Mouse (Mus musculus): Measurements from ENCODE around the gene 2300002M23Rik. TPM values are rescaled to one million over a fixed set of nuclear protein-coding genes. Genes with fewer than 3 reads are reported as not detected.

The 2300002M23Rik gene
- polyA plus RNA-seq, 1 experiment from 2014 or later = 0.27 TPM

DNA sequence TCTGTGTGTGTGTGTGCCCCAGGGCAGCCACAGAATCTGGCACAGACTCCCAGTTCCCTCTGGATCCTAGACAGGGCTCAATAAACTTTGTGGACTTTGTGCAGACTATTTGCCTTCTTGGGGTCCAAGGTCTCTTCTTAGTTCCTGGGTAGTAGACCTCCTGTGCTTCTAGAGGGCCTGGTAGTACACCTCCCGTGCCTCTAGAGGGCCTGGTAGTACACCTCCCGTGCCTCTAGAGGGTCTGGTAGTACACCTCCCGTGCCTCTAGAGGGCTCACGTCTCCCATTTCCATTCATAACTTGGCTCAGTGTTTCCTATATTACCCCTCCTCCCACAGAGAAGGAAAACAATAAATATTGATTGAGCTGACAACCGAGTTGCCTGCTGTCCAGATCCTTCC is 10.4 kb upstream of the 2300002M23Rik start:
- Histone ChIP-seq H3K27ac (no peak overlapping the region), H3K4me3 (no peak overlapping the region), H3K4me2 (no peak overlapping the region), H3K9ac (no peak overlapping the region), H3K36me3 (no peaks in the 10 kb centered on the region), H3K9me3 (no peaks in the 10 kb centered on the region), H3K4me1 (0 out of 2 replicates have a peak, but pooled peaks cover 4% of the 10 kb centered on the region), H3K27me3 (no peaks in the 10 kb centered on the region)
- ATAC-seq (ENCODE audit: insufficient number of reproducible peaks, insufficient read depth, low FRiP score, low TSS enrichment, low read depth) = no peak
- WGBS = 31% methylated on average over 5 of the region's 5 CpGs

DNA sequence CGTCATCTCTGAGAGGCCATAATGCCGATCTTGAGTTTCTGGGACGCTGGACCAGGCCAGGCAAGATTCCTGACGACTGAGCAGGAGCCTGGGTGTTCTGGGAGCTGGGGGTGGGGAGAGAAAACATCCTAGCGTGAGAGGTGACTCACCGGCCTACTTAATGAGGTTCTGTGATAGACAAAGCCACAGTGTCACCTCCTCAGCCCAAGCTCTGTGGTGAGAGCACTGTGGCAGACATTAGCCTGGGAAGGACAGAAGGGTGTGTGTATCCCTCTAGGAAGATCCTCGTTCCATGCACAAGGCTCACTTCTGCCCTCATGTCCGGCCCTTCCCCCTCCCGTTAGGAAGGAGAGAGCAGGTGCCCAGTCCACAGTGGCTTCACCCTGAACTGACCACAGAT is 9.9 kb upstream of the 2300002M23Rik start:
- WGBS = 77% methylated on average over 9 of the region's 9 CpGs

DNA sequence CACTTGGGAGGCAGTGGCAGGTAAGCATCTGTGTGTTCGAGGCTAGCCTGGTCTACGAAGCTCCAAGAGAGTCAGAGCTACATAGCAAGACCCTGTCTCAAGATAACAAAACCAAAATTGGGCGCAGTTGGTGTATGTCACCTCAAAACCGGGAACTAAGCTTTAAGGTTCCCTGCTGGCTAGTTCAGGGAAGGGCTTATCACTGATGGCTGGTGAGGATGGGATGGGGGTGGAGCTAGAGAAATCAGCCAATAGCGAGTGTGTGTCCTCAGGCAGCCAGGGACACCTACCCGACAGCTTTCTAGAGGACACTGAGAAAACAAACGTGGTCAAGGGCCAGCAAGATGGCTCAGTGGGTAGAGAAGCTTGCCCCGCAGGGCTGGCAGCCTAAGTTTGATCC is 9.0 kb upstream of the 2300002M23Rik start:
- no peaks in the 10 kb centered on the region for H3K27me3 ChIP-seq
- H3K9me3 ChIP-seq = no peaks in the 10 kb centered on the region
- H3K4me3 ChIP-seq = no peak overlapping the region
- 0 out of 2 replicates have a peak, but pooled peaks cover 4% of the 10 kb centered on the region for H3K4me1 ChIP-seq
- H3K9ac ChIP-seq = no peak overlapping the region
- H3K27ac ChIP-seq = no peak overlapping the region
- H3K36me3 ChIP-seq = no peaks in the 10 kb centered on the region
- 57% methylated on average over 8 of the region's 8 CpGs for WGBS
- ATAC-seq (ENCODE audit: insufficient number of reproducible peaks, insufficient read depth, low FRiP score, low TSS enrichment, low read depth) = no peak
- H3K4me2 ChIP-seq = no peak overlapping the region

More for the DNA sequence above, 9.9 kb upstream of the 2300002M23Rik start:
- no peak for ATAC-seq (ENCODE audit: insufficient number of reproducible peaks, insufficient read depth, low FRiP score, low TSS enrichment, low read depth)
- Histone ChIP-seq H3K9ac (no peak overlapping the region), H3K4me2 (no peak overlapping the region), H3K4me1 (0 out of 2 replicates have a peak, but pooled peaks cover 4% of the 10 kb centered on the region), H3K27me3 (no peaks in the 10 kb centered on the region), H3K4me3 (no peak overlapping the region), H3K36me3 (no peaks in the 10 kb centered on the region), H3K27ac (no peak overlapping the region), H3K9me3 (no peaks in the 10 kb centered on the region)

GRCm38 (mm10) chr17:35567767-35568166 is 517 bp downstream of the 2300002M23Rik start:
- 19% methylated on average over 9 of the region's 9 CpGs for WGBS
- no peak overlapping the region for H3K9ac ChIP-seq
- no peak overlapping the region for H3K27ac ChIP-seq
- H3K4me2 ChIP-seq = no peak overlapping the region
- H3K36me3 ChIP-seq = no peaks in the 10 kb centered on the region
- H3K4me3 ChIP-seq = no peak overlapping the region
- H3K27me3 ChIP-seq = peaks cover 40% of the 10 kb centered on the region
- no peak for ATAC-seq (ENCODE audit: insufficient number of reproducible peaks, insufficient read depth, low FRiP score, low TSS enrichment, low read depth)
- peaks cover 11% of the 10 kb centered on the region for H3K4me1 ChIP-seq
- H3K9me3 ChIP-seq = no peaks in the 10 kb centered on the region

DNA sequence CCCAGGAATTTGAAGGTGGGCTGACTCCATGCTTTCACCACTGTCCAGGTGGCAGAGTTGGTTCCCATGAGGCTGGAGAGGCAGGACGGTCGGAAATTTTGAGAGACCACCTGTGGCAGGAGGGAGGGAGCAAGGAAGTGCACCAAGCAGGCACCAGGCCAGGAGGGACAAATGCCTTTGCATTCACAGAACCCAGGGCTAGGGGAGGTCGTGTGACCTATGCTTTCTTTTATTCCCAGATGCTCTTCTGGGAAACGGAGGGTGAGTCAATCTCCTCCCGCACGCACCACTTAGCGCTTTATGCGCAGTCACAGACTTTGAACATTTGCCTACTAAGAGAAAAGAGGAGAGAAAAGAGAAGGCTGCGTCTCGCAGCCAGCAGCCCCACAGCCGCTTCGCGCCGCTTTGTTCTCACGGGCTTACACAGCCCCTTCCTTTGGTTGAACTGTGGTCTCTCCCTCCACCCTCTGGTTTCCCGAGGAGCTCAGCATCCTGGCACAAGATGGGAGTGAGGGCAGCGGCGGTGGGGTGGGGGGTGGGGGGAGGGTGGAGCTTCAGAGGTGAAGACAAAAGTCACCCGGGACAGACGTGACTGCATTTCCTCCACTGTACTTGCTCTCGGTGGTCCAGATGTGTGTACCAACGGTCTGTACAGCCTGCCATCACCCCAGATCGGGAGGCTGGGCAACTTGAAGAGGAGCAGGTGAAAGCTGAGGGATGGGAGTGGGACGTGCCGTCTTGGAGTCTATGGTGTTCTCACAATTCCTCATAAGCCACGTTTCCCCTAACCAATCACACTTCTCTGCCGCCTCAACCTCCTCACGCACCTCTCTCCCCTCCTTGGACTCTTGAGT is 2.1 kb downstream of the 2300002M23Rik start:
- H3K9ac ChIP-seq = peak overlapping the region; percentile 62
- no peak overlapping the region for H3K27ac ChIP-seq
- H3K4me2 ChIP-seq = peak overlapping the region; percentile 61
- H3K4me1 ChIP-seq = peaks cover 11% of the 10 kb centered on the region
- H3K36me3 ChIP-seq = no peaks in the 10 kb centered on the region
- WGBS = 2% methylated on average over 28 of the region's 28 CpGs
- no peak for ATAC-seq (ENCODE audit: insufficient number of reproducible peaks, insufficient read depth, low FRiP score, low TSS enrichment, low read depth)
- peaks cover 44% of the 10 kb centered on the region for H3K27me3 ChIP-seq
- no peaks in the 10 kb centered on the region for H3K9me3 ChIP-seq
- H3K4me3 ChIP-seq = peak overlapping the region; percentile 32

GRCm38 (mm10) chr17:35570836-35571235 is 3.6 kb downstream of the 2300002M23Rik start:
- H3K4me1 ChIP-seq = peaks cover 11% of the 10 kb centered on the region
- no peak overlapping the region for H3K9ac ChIP-seq
- peaks cover 50% of the 10 kb centered on the region for H3K27me3 ChIP-seq

DNA sequence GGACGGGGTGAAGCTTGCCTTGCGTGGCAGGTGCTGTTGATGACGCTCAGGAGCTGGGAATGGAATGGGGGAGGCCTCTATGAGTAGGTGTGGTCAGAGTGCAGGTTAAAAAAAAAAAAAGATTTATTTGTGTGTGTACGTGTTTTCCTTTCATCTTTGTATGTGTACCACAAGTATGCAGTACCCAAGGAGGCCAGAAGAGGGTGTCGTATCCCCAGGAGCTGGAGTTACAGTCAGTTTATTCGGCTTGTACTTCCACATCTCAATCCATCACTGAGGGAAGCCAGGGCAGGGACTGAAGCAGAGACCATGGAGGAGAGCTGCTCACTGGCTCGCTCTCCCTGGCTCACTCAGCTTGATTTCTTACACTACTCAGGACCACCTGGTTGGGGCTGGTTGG is 4.2 kb downstream of the 2300002M23Rik start:
- 91% methylated on average over 7 of the region's 7 CpGs for WGBS
- H3K27ac ChIP-seq = no peak overlapping the region
- H3K36me3 ChIP-seq = no peaks in the 10 kb centered on the region
- H3K4me3 ChIP-seq = no peak overlapping the region
- no peak overlapping the region for H3K4me2 ChIP-seq
- peaks cover 51% of the 10 kb centered on the region for H3K27me3 ChIP-seq
- no peaks in the 10 kb centered on the region for H3K9me3 ChIP-seq
- H3K9ac ChIP-seq = no peak overlapping the region
- peaks cover 11% of the 10 kb centered on the region for H3K4me1 ChIP-seq
- no peak for ATAC-seq (ENCODE audit: insufficient number of reproducible peaks, insufficient read depth, low FRiP score, low TSS enrichment, low read depth)

More at GRCm38 (mm10) chr17:35570836-35571235, 3.6 kb downstream of the 2300002M23Rik start:
- Histone ChIP-seq H3K9me3 (no peaks in the 10 kb centered on the region), H3K4me2 (no peak overlapping the region), H3K36me3 (no peaks in the 10 kb centered on the region), H3K27ac (no peak overlapping the region), H3K4me3 (no peak overlapping the region)
- 74% methylated on average over 14 of the region's 14 CpGs for WGBS
- no peak for ATAC-seq (ENCODE audit: insufficient number of reproducible peaks, insufficient read depth, low FRiP score, low TSS enrichment, low read depth)

DNA sequence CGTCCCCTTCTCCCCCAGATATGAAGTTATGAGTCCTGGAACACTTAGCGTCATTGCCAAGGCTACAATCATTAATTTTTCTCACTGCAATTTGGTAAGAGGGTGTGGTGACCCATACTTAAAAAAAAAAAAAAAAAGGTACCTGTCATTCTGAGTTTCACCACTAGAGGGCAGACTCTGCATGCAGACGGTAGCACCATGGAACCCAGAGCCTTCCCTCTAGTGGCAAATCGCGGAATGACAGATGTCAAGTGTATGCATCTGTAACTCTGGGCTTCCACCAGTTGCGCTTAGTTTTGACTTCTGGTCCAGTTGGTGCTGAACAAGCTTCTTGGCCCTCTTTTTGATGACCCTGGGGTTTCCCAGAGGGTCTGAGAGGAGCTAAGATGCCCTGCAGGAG is 11.0 kb downstream of the 2300002M23Rik start:
- H3K27ac ChIP-seq = no peak overlapping the region
- no peak overlapping the region for H3K4me2 ChIP-seq
- 19% methylated on average over 6 of the region's 6 CpGs for WGBS
- no peak overlapping the region for H3K4me3 ChIP-seq
- ATAC-seq (ENCODE audit: insufficient number of reproducible peaks, insufficient read depth, low FRiP score, low TSS enrichment, low read depth) = no peak
- peaks cover 18% of the 10 kb centered on the region for H3K27me3 ChIP-seq
- H3K36me3 ChIP-seq = no peaks in the 10 kb centered on the region
- no peak overlapping the region for H3K9ac ChIP-seq
- no peaks in the 10 kb centered on the region for H3K9me3 ChIP-seq
- H3K4me1 ChIP-seq = no peaks in the 10 kb centered on the region

- Histone ChIP-seq H3K9me3 (0 out of 2 replicates have a peak, but pooled peaks cover 4% of the 10 kb centered on the region), H3K27ac (no peak overlapping the region), H3K4me1 (peaks cover 4% of the 10 kb centered on the region), H3K4me2 (no peak overlapping the region), H3K36me3 (no peaks in the 10 kb centered on the region), H3K9ac (no peak overlapping the region), H3K27me3 (no peaks in the 10 kb centered on the region), H3K4me3 (no peak overlapping the region)
- no peak for ATAC-seq (ENCODE audit: insufficient number of reproducible peaks, insufficient read depth, low FRiP score, low TSS enrichment, low read depth)
- WGBS = 95% methylated on average over 1 of the region's 1 CpGs
Observed at GRCm38 (mm10) chr17:35582900-35583299, 15.7 kb downstream of the 2300002M23Rik start.

DNA sequence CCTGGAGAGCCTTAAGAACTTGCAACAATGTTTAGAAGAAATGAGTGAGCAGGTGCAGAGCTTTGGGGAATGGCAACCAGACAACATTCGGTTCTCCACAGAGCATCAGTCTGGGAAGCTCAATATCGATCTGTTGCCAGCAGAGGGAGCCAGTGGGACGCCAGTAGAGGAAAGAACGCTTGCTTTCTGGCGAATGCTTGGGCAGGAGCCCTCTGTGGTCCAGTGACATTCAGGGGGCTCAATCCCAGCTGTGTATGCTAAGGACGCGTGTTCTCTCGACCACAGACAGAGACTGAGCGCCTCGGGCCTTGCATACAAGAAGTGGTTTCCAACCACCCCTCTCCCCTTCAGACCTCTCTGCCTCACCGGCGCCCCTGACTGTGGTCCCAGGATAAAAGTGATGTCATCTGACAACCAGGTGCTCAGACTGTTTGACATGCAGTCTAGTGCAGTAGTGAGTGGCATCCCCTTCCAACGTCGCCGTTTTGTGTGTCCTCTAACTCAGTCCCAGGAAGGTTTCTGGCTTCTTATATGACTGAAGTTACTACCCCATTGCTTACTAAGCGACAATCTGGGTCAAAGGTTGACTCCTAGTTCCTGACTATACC is 17.2 kb downstream of the 2300002M23Rik start:
- H3K4me1 ChIP-seq = peaks cover 4% of the 10 kb centered on the region
- H3K27ac ChIP-seq = no peak overlapping the region
- H3K27me3 ChIP-seq = no peaks in the 10 kb centered on the region
- peak overlapping the region; percentile 42 for H3K4me2 ChIP-seq
- H3K36me3 ChIP-seq = no peaks in the 10 kb centered on the region
- H3K4me3 ChIP-seq = no peak overlapping the region
- 16% methylated on average over 16 of the region's 16 CpGs for WGBS
- 0 out of 2 replicates have a peak, but pooled peaks cover 4% of the 10 kb centered on the region for H3K9me3 ChIP-seq
- no peak overlapping the region for H3K9ac ChIP-seq
- ATAC-seq (ENCODE audit: insufficient number of reproducible peaks, insufficient read depth, low FRiP score, low TSS enrichment, low read depth) = no peak

DNA sequence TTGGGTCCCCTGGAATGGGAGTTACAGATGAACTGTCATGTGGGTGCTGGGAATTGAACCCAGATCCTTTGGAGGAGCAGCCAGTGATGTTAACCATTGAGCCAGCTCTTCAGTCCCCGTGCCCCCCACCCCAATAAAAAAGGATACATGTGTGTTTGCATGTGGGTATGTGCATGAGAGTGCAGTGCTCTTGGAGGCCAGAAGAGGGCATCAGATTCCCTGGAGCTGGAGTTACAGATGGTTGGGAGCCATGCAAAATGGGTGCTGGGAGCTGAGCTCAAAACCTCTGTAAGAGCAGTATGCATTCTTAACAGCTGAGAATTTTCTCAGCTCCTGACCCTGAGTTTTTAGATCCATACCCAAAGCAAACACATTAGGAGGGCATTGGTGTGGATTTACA is 20.0 kb downstream of the 2300002M23Rik start:
- Histone ChIP-seq H3K9ac (no peak overlapping the region), H3K4me1 (peaks cover 10% of the 10 kb centered on the region)

GRCm38 (mm10) chr17:35588387-35588786 is 21.1 kb downstream of the 2300002M23Rik start:
- no peak overlapping the region for H3K4me2 ChIP-seq
- no peak overlapping the region for H3K4me3 ChIP-seq
- no peak for ATAC-seq (ENCODE audit: insufficient number of reproducible peaks, insufficient read depth, low FRiP score, low TSS enrichment, low read depth)
- no peak overlapping the region for H3K9ac ChIP-seq
- peaks cover 10% of the 10 kb centered on the region for H3K4me1 ChIP-seq
- H3K27me3 ChIP-seq = no peaks in the 10 kb centered on the region
- H3K27ac ChIP-seq = no peak overlapping the region
- 0 out of 2 replicates have a peak, but pooled peaks cover 4% of the 10 kb centered on the region for H3K9me3 ChIP-seq
- H3K36me3 ChIP-seq = no peaks in the 10 kb centered on the region
- WGBS = 6% methylated on average over 4 of the region's 4 CpGs

More for the DNA sequence above, 20.0 kb downstream of the 2300002M23Rik start:
- H3K4me2 ChIP-seq = no peak overlapping the region
- H3K27ac ChIP-seq = no peak overlapping the region
- H3K9me3 ChIP-seq = 0 out of 2 replicates have a peak, but pooled peaks cover 4% of the 10 kb centered on the region
- H3K4me3 ChIP-seq = no peak overlapping the region
- no peak for ATAC-seq (ENCODE audit: insufficient number of reproducible peaks, insufficient read depth, low FRiP score, low TSS enrichment, low read depth)
- 72% methylated on average over 1 of the region's 1 CpGs for WGBS
- no peaks in the 10 kb centered on the region for H3K36me3 ChIP-seq
- no peaks in the 10 kb centered on the region for H3K27me3 ChIP-seq

Measured in embryonic facial prominence, embryonic 13.5 days (tissue).